Mouse (Mus musculus) adrenal gland, adult 8-10 months (tissue): ENCODE measurements around the gene Gm20696. TPM values are rescaled to one million over a fixed set of nuclear protein-coding genes. Genes with fewer than 3 reads are reported as not detected.

Experiments
- DNase-seq: peaks from one replicate; pipeline ENCODE4 v3.0.0; 2022
- total RNA-seq, 4 experiments: library from RNA; stranded (reverse); gene quantifications; 2 replicates each; pipeline ENCODE4 v1.2.4; 2022

Gm20696 gene
- total RNA-seq, 4 experiments from 2014 or later = 3.3 to 9.8 (median 5.5) TPM

DNA sequence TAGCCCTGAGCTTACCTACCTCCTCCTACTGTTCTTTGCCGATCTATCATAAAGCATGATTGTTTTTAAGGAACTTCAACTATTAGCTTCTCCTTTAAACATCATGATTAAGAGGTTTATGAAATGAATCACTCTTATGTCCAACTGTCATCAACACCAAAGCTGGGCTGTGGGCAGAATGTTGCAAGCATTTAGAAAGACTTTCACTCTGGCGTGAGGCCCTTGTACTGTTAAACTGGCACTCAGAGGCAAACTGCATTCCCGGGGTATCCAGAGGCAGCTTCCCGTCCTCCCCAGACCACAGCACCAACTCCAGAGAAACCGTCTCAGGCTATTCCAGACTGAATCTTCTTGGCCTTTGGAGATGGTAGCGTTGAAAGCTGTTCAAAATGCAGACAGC is 230.2 kb downstream of the Gm20696 start:
- no peak for DNase-seq

DNA sequence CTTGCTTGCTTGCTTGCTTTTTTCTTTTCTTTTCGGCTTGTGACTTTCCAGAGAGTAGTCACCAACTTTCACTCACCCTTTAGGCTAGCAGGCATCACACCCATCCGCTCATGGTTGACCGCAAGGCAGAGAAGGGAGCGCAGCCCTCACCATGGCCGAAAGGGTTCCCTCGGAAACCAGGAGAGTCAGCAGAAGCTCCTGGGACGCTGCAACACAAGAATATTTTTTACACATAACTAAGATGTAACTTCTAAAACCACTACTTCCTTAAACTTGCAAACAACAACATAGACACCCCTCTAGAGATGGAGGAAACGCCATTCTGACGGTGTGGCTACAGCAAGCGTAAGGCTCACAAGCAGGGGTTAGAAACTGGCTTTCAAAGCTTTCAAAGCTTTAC is 231.5 kb downstream of the Gm20696 start:
- DNase-seq = no peak

DNA sequence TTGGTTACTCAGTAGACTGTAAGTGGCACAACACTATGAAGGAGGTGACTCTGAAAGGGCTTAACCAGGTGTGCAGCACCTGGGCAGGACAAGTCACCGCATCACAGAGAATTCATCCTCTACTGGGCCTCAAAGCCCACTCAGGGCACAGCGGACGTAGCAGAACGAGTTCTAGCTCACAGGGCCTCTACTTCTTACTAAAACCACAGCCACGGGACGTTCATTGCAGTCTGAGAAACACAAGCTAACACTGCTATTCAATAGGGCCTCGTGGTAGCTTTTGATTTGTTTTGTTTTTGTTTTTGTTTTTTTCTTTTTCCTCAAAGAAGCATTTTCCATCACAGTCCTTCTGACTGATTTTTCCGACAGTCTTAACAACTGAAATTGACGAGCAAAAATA is 233.6 kb downstream of the Gm20696 start:
- no peak for DNase-seq

DNA sequence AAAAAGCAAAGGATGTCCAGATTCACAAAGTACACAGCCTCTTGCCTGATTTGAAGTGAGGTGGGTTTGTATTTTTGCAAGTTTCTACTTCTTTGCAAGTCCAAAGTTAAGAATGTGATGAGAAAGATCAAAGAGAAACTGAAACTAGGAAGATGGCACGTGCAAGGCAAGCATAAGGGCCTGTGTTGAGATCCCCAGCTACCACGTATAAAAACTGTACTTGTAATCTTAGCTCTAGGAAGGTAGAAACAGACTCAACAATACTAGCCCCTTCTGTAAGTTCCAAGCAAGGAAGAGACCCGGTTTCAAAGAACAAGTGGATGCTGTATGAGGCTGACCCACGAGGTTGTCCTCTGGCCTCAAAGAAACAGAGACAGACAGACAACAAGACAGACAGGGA is 234.7 kb downstream of the Gm20696 start:
- DNase-seq = no peak

- no peak for DNase-seq
Measured at GRCm38 (mm10) chr6:99430560-99430959, 236.0 kb downstream of the Gm20696 start.

GRCm38 (mm10) chr6:99429378-99430131 is 237.0 kb downstream of the Gm20696 start:
- DNase-seq = no peak

DNA sequence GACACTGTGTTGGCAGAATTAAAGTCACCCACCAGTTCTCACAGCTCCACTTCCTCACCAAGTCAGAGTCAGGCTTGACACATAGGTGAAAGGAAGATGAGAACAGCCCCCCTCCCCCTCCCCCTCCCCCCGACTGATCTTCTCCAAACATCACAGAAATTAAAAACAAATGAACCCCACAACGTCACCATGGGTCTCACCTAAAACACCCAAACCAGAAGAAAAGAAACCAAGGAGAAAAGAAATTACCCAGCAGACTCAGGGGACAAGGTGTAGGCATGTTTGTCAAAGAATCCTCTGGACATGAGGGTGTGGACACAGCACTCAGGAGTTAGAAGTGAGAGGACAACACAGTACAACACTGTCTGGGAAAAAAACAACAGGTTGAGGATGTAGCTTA is 237.6 kb downstream of the Gm20696 start:
- no peak for DNase-seq

- no peak for DNase-seq
Measured at GRCm38 (mm10) chr6:99427301-99427700, 239.3 kb downstream of the Gm20696 start.

DNA sequence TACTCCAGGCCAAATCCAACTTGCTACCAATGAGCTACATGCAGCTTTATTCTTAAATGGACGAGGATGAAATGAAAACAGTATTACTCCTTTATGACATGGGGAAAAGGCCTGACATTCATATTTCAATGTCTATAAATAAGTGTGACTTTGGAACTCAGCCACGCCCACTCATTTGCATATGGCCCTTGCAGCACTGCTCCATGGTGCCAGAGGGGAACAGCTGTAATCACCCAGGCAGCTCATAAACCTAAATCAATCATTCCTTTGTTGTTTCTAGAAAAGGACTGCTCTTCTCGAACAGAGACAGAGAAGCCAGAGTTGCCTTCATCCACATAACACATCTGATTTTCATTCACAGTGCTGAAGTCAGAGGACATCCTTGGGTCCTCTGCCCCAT is 241.6 kb downstream of the Gm20696 start:
- no peak for DNase-seq

GRCm38 (mm10) chr6:99420666-99421065 is 245.9 kb downstream of the Gm20696 start:
- DNase-seq = peak; percentile 30

DNA sequence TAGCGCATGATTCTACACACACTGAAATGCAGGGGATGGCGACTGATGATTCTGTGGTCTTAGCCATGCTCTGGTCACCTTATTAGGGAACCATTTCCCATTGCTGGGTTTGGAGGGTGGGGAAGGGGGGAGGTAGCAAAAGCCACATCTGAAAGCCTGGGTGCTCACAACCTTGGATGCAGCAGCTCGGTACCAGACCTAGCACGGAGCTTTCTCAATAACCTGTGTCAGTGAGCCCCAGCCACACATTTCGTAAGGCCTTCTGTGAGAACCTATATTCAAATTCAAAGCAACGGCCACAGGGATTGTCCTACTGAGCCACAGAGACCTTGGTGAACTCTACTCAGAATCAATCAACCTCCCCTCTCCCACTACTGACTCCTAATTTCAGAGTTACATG is 254.0 kb downstream of the Gm20696 start:
- DNase-seq = no peak

GRCm38 (mm10) chr6:99409602-99410001 is 257.0 kb downstream of the Gm20696 start:
- no peak for DNase-seq

- DNase-seq = no peak
Measured at GRCm38 (mm10) chr6:99408880-99409279, 257.7 kb downstream of the Gm20696 start.

DNA sequence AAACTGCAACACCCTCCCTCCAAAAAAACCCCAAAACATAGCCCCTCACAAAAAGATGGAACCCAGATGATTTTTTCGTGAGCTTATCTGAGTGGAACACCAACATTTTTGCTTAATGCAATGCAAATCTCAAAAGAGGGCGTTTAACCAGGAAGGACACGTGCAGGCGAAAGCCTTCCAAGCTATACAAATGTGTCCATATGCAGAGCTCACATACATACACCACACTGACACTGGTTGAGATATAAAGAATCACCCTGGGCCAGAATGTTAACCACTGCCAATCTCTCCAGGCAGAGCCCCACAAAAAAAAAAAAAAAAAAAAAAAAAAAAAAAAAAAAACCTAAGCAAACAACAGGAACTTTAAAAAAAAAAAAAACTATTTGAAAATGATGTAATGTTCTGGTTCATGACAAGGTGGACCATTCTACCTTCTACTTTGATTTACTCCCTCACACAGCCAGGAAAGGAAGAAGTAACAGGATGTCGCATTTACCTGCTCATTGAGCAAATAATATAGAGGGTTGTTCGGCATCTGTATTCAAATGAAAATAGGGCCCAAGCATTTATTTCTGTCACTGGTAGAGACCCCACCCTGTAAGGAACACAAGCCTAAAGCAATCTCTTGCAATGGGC is 262.7 kb downstream of the Gm20696 start:
- DNase-seq = no peak

DNA sequence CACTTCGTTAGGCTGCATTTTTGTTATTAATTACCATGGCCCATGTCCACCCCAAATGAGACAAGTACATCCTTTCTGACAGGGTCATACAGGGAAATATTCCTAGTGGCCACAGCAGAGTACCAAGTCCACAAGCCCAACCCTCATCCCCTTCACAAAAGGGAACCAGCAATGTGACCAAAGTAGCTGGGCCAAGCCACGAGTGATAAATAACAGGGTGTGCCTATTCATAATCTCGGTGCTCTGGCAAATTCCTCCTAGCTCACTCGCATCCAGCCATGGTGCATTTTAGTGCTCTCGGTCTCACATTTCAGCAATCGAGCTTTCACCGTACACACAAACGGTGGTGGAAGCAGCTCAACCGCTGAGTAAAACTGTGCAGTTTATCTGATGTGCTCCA is 263.7 kb downstream of the Gm20696 start:
- DNase-seq = no peak

GRCm38 (mm10) chr6:99402370-99402769 is 264.2 kb downstream of the Gm20696 start:
- DNase-seq = no peak

DNA sequence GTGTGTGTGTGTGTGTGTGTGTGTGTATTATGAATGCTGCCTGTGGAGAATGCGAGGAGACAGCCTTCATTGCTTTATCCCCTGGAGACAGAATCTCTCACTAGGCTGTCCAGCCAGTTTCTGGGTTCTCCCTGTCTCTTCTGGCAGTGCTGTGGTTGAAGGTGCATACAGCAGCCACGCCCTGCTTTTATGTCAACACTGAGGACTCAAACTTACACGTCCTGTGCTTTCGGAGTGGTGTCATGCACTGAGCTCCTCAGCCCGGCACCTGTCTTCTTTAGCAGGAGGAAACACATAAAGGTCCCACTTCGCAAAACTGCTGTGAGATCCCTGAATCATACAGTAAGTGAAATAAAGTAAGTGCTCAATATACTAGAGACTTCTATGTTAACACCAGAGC is 264.8 kb downstream of the Gm20696 start:
- no peak for DNase-seq

DNA sequence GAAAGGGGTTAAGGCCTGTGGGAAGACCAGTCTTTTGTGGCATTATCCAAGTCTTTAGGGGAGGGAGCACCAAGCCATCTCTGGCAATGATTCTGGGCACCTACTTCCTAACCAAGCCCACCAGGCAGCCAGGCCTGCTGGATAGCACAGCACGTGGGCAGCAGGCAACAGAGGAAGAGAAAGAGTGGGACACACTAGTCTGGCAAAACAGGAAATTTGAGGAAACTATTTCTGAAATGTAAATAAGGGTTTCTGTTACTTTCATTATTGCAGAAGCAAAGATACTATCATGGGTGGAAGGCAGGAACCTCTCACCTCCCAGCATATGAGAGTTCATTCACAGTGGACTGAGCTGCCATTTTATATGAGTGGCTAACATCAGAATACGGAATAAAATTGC is 265.4 kb downstream of the Gm20696 start:
- no peak for DNase-seq

- DNase-seq = no peak
Measured at GRCm38 (mm10) chr6:99395745-99396144, 270.9 kb downstream of the Gm20696 start.

GRCm38 (mm10) chr6:99394801-99395200 is 271.8 kb downstream of the Gm20696 start:
- no peak for DNase-seq

DNA sequence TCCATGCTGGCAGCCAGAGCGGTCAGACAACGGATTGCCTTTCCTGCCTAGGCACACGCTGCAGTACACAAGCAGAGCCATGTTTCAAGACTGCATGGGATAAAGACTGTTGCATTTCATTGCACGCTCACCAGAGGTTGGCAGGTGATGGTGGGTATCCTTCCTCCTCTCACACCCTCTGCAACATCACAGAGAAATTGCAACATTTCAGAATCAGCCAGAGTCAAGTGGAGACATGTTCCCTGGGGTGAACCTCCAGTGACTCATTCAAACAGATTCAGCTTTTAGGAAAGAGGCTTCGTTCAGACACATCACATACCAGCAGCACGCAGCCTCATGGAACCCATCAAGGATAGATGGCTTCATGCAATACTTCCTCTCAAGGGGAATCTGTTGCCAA is 274.1 kb downstream of the Gm20696 start:
- no peak for DNase-seq

GRCm38 (mm10) chr6:99388741-99389675 is 277.6 kb downstream of the Gm20696 start:
- no peak for DNase-seq

- DNase-seq = no peak
Measured at GRCm38 (mm10) chr6:99388023-99388422, 278.6 kb downstream of the Gm20696 start.
